8 mouse cellular contexts compared by ENCODE assay signal in genomic region chr1:86598516-86598915, GRCm38 (mm10). TPM values are rescaled to one million over a fixed set of nuclear protein-coding genes. Genes with fewer than 3 reads are reported as not detected.
DNase-seq lines count a peak whose midpoint lies in the region; ATAC-seq and TF ChIP-seq lines count a peak whose summit lies in the region.

No protein-coding gene starts in this region.

- H3K27ac ChIP-seq in layer of hippocampus, adult 2 months: no peak overlapping the region

- peak; percentile 45 for ATAC-seq in CD4-positive, CD25-positive, alpha-beta regulatory T cell, adult 4 months

- DNase-seq in layer of hippocampus, adult 2 months (ENCODE audit: low spot score in 2 of 2): peak in 1 of 2 experiments; percentile 22
- DNase-seq in layer of hippocampus, postnatal 25 days (ENCODE audit: extremely low spot score in 1 of 2, low spot score in 1 of 2): no peak
- DNase-seq in NIH3T3 (ENCODE audit: low read depth): peak; percentile 72
- DNase-seq in induced T-regulatory cell, adult 2 months (ENCODE audit: low read depth): peak; percentile 57
- DNase-seq in urinary bladder, postnatal 36 days (ENCODE audit: low spot score in 2 of 2): no peak
- no peak for DNase-seq in right cerebral cortex, postnatal 14 days
- DNase-seq in urinary bladder, postnatal 4 days (ENCODE audit: low spot score in 2 of 2): no peak

- no peak overlapping the region for H3K4me3 ChIP-seq in layer of hippocampus, adult 2 months

- peak; percentile 77 for TF ChIP-seq CTCF in layer of hippocampus, adult 2 months (conservative IDR thresholded peaks at IDR 0.05)

RNA-seq across cellular contexts. Expression of gene Cops7b, which starts 15.8 kb away (rescaled TPM):
- total RNA-seq in layer of hippocampus, adult 2 months (2021): 10 to 100 TPM; 19.5 to 20.6 TPM
- 10 to 100 TPM; 21.6 to 25.0 TPM for total RNA-seq in layer of hippocampus, postnatal 25 days (2021)
- polyA plus RNA-seq in CD4-positive, CD25-positive, alpha-beta regulatory T cell, adult 4 months (2017; shearing (Covaris generic)): 10 to 100 TPM; 16.9 to 20.0 TPM

RNA-seq across cellular contexts. Expression of gene Pde6d, which starts 16.1 kb away (rescaled TPM):
- total RNA-seq in layer of hippocampus, adult 2 months (2021): 10 to 100 TPM; 49.0 to 54.7 TPM
- 10 to 100 TPM; 55.4 to 61.0 TPM for total RNA-seq in layer of hippocampus, postnatal 25 days (2021)
- 10 to 100 TPM; 12.6 to 16.4 TPM for polyA plus RNA-seq in CD4-positive, CD25-positive, alpha-beta regulatory T cell, adult 4 months (2017; shearing (Covaris generic))

Comparison
In these comparisons a context has a peak if more than half of its experiments do, and no peak if none do; other contexts are left out.
1. DNase-seq: peak in NIH3T3 (single experiment) and induced T-regulatory cell, adult 2 months (single experiment); none in layer of hippocampus, postnatal 25 days (0 of 2), urinary bladder, postnatal 36 days (0 of 2), right cerebral cortex, postnatal 14 days (single experiment) and urinary bladder, postnatal 4 days (0 of 2).